Mouse (Mus musculus) lung, embryonic 16.5 days (tissue): Measurements from ENCODE around the gene Nsl1. TPM values are rescaled to one million over a fixed set of nuclear protein-coding genes. Genes with fewer than 3 reads are reported as not detected.

Source experiments
- ATAC-seq: fragments of 200-750 bp; cut with Nextera tagmentation; 2 replicates; pipeline ENCODE4 v1.8.0; 2017; ENCODE audit warnings: low read depth, mild to moderate bottlenecking, moderate library complexity
- H3K27ac ChIP-seq: fragments of 300-500 bp; sonication (generic); 2 replicates; pipeline ENCODE4 v1.5.1; 2014; ENCODE audit warnings: mild to moderate bottlenecking, control low read depth, low read length
- H3K27me3 ChIP-seq: fragments of 300-500 bp; sonication (generic); 2 replicates; pipeline ENCODE4 v1.6.1; 2014; ENCODE audit warnings: low read depth, low read length, mixed read lengths; ENCODE audit not compliant: control insufficient read depth, insufficient read depth
- H3K36me3 ChIP-seq: fragments of 300-500 bp; sonication (generic); 2 replicates; pipeline ENCODE4 v1.6.1; 2014; ENCODE audit warnings: low read length; ENCODE audit not compliant: control insufficient read depth, insufficient read depth
- H3K4me1 ChIP-seq: fragments of 300-500 bp; sonication (generic); replicated peaks from 2 replicates; pipeline ENCODE4 v1.6.1; 2014; ENCODE audit warnings: low read length, mixed read lengths; ENCODE audit not compliant: control insufficient read depth, insufficient read depth
- H3K4me2 ChIP-seq: fragments of 300-500 bp; sonication (generic); 2 replicates; pipeline ENCODE4 v1.6.1; 2014; ENCODE audit warnings: low read depth, low read length, control low read depth
- H3K4me3 ChIP-seq: fragments of 300-500 bp; sonication (generic); 2 replicates; pipeline ENCODE4 v1.5.1; 2014; ENCODE audit warnings: mild to moderate bottlenecking, low read length, control low read depth
- H3K9ac ChIP-seq: fragments of 300-500 bp; sonication (generic); 2 replicates; pipeline ENCODE4 v1.6.1; 2014; ENCODE audit warnings: low read length, control low read depth
- H3K9me3 ChIP-seq: fragments of 300-500 bp; sonication (generic); 2 replicates; pipeline ENCODE4 v1.6.1; 2016; ENCODE audit warnings: low read length; ENCODE audit not compliant: control insufficient read depth
- WGBS: fragments of 180-500 bp; shearing (Covaris S2); extraction: QIAGEN DNeasy Blood & Tissue Kit; methylation state at CpG from one replicate; pipeline ENCODE4 v1.1.7; 2014; 5-methylcytosine and 5-hydroxymethylcytosine counted together
- polyA plus RNA-seq: library from polyadenylated mRNA; unstranded; fragments of >200 nt; fragmentation: Nextera tagmentation; extraction: Ambion mirVana; gene quantifications from 2 replicates; pipeline ENCODE4 v1.2.1, GENCODE M21; 2015

The Nsl1 gene
- polyA plus RNA-seq, 1 experiment from 2014 or later, result 23.9 TPM

DNA sequence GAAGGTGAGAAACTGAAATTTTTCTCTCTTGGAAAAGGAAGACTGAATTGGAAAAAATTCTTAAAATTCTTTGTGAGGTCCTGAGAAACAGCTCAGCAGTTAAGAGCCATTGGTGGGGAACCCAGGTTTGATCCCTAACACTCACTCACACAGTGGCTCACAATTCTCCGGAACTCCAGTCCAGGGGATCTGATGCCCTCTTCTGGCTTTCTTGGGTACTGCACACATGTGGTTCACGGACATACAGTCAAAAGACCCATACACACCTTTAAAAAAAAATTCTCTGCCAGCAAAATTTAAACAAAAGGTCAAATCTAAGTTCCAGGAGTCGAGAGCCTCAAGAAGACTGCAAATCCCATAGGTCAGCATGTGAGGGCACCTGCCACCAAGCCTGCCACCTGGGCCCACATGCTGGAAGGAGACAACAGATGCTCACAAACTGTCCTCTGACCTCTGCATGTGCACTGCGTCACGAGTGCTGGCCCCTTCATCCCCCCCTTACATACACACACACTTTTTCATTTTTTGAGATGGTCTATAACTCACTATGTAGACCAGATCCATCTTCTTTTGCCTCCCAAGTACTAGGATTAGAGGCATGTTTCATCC is 22.2 kb downstream of the Nsl1 start:
- 64% methylated on average over 5 of the region's 5 CpGs for WGBS
- no peak overlapping the region for H3K4me3 ChIP-seq
- no peak overlapping the region for H3K9ac ChIP-seq
- no peaks in the 10 kb centered on the region for H3K27me3 ChIP-seq
- no peak overlapping the region for H3K27ac ChIP-seq
- no peak for ATAC-seq
- H3K4me2 ChIP-seq, result no peak overlapping the region
- peaks cover 16% of the 10 kb centered on the region; the same call in 1 of the 2 replicates for H3K36me3 ChIP-seq
- no peaks in the 10 kb centered on the region for H3K4me1 ChIP-seq
- no peaks in the 10 kb centered on the region for H3K9me3 ChIP-seq

DNA sequence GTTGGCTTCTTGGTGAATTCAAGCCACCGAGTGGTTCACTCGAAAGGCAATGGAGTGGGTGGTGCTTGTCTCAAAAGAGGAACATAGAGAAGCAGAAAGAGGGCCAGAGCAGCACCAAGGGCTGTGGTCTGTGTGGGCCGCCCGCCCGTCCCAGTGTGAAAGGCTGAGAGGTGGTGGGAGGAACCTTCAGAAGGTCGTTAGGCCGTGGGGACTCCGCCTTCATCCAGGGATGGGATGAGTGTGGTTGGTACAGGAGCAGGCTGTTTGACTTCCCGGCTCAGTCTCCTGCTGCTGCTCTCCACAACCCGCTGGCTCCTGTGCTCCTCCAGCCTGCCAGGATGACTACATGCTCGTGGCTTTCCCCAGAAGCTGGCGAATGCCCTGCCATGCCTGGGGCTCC is 22.8 kb downstream of the Nsl1 start:
- ATAC-seq, result no peak
- Histone ChIP-seq H3K4me1 (no peaks in the 10 kb centered on the region), H3K27me3 (no peaks in the 10 kb centered on the region), H3K9ac (0 out of 2 replicates have a peak overlapping the region, but pooled peaks have one; percentile 11), H3K36me3 (peaks cover 10% of the 10 kb centered on the region; the same call in 1 of the 2 replicates), H3K27ac (no peak overlapping the region), H3K4me3 (no peak overlapping the region), H3K4me2 (no peak overlapping the region), H3K9me3 (no peaks in the 10 kb centered on the region)
- 75% methylated on average over 12 of the region's 12 CpGs for WGBS

GRCm38 (mm10) chr1:191086304-191086878 is 23.6 kb downstream of the Nsl1 start:
- ATAC-seq, result 0 out of 2 replicates have a peak, but pooled peaks have one; percentile 4
- H3K27ac ChIP-seq, result peak overlapping the region; percentile 37; the same call in 1 of the 2 replicates

DNA sequence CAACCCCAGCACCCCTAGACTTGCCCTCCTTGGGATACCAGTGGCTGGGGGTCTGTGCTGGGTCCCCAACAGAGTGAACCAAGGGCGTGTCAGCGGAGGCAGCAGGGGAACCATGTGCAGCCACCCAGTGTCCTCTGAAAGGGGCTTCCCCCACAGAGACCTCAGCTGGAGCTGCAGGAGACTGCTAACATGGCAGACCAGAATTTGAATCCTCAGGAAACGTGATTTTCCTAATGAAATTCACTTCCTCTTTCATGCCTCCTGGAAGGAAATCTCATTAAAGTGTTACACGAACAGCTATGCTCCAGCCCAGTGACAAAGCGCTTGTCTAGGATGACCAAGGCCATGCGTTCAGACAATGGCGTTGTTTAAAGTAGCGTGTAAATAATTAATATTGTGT is 24.1 kb downstream of the Nsl1 start:
- Histone ChIP-seq H3K4me2 (no peak overlapping the region), H3K9ac (no peak overlapping the region), H3K4me3 (no peak overlapping the region), H3K4me1 (no peaks in the 10 kb centered on the region), H3K36me3 (peaks cover 7% of the 10 kb centered on the region; the same call in 1 of the 2 replicates), H3K27me3 (no peaks in the 10 kb centered on the region), H3K27ac (peak overlapping the region; percentile 37; the same call in 1 of the 2 replicates), H3K9me3 (no peaks in the 10 kb centered on the region)
- ATAC-seq, result peak; percentile 46; the same call in 1 of the 2 replicates
- WGBS, result 69% methylated on average over 8 of the region's 8 CpGs

More at GRCm38 (mm10) chr1:191086304-191086878, 23.6 kb downstream of the Nsl1 start:
- 69% methylated on average over 7 of the region's 7 CpGs for WGBS
- Histone ChIP-seq H3K4me3 (no peak overlapping the region), H3K9me3 (no peaks in the 10 kb centered on the region), H3K4me2 (no peak overlapping the region), H3K36me3 (peaks cover 8% of the 10 kb centered on the region; the same call in 1 of the 2 replicates), H3K27me3 (no peaks in the 10 kb centered on the region), H3K4me1 (no peaks in the 10 kb centered on the region), H3K9ac (no peak overlapping the region)

GRCm38 (mm10) chr1:191087955-191088354 is 25.1 kb downstream of the Nsl1 start:
- Histone ChIP-seq H3K4me3 (no peak overlapping the region), H3K9me3 (no peaks in the 10 kb centered on the region), H3K27ac (peak overlapping the region; percentile 24; the same call in 1 of the 2 replicates), H3K36me3 (no peaks in the 10 kb centered on the region; the same call in 1 of the 2 replicates), H3K4me2 (no peak overlapping the region), H3K9ac (no peak overlapping the region), H3K27me3 (no peaks in the 10 kb centered on the region), H3K4me1 (peaks cover 6% of the 10 kb centered on the region)
- WGBS, result 65% methylated on average over 5 of the region's 5 CpGs
- no peak for ATAC-seq

DNA sequence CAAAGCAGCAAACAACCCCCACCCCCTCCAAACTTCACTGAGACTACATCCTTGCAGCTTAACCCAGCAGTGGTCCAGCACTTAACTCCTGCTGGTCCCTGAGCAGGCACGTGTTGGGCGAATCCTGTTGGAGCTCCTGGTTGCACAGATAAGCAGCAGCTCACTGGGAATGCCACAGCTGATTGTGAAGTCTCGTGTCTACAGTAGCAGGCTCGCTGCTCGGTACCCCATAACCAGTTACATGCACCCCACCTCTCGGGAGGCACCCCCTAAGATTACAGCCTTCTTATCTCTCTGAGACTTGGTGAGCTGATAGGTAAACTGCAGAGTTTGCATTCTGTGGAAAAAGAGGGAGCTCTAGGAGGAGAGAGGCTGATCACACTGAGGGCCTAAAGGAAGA is 26.5 kb downstream of the Nsl1 start:
- Histone ChIP-seq H3K27ac (no peak overlapping the region), H3K4me1 (peaks cover 11% of the 10 kb centered on the region), H3K9ac (no peak overlapping the region), H3K4me3 (no peak overlapping the region), H3K27me3 (no peaks in the 10 kb centered on the region), H3K36me3 (no peaks in the 10 kb centered on the region; the same call in 1 of the 2 replicates), H3K4me2 (no peak overlapping the region), H3K9me3 (no peaks in the 10 kb centered on the region)
- ATAC-seq, result no peak
- WGBS, result 44% methylated on average over 6 of the region's 6 CpGs

DNA sequence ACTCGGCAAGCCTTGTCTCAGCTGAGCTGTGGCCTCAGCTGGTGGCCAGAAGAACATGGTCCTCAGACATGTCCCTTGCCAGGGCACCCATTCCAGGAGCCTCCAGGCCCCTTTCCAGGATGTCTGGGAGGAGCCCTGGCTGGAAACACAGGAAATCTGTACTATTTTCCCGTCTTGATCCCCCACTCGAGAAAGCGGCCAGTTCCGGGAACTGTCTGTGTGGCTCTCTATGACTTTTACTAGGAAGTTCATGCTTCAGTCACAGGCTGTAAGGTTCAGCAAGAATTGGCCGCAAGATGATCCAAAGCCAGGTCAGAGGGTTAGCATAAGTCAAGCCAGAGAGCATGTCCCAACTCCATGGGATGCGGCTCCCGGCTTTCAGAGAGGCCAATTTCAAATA is 29.2 kb downstream of the Nsl1 start:
- H3K9ac ChIP-seq, result no peak overlapping the region
- H3K27me3 ChIP-seq, result no peaks in the 10 kb centered on the region; the same call in 1 of the 2 replicates
- 67% methylated on average over 8 of the region's 8 CpGs for WGBS
- H3K4me1 ChIP-seq, result peaks cover 11% of the 10 kb centered on the region
- no peak overlapping the region for H3K4me2 ChIP-seq
- no peaks in the 10 kb centered on the region for H3K36me3 ChIP-seq
- peak overlapping the region; percentile 18 for H3K27ac ChIP-seq
- no peak overlapping the region for H3K4me3 ChIP-seq
- ATAC-seq, result no peak
- no peaks in the 10 kb centered on the region for H3K9me3 ChIP-seq

DNA sequence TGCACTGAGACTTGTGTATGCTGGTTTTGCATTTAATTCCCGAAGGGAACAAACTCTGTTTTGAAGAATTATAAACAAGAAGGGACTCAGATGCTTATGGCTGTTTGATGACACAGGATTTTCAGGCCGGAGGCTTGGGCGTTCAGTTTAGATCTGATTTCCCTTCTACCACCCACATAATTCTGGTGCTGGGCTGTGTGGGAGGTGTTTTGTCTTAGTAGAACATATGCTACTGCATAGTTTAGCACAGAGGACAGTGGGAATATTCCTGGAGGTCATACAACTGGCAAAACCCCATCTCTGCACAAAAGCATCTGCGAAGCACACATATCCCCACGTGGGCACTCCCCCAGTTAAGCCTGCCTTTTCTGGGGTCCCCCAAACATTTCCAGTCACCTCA is 30.8 kb downstream of the Nsl1 start:
- Histone ChIP-seq H3K4me3 (no peak overlapping the region), H3K4me1 (peaks cover 20% of the 10 kb centered on the region), H3K9ac (no peak overlapping the region), H3K4me2 (no peak overlapping the region), H3K27me3 (no peaks in the 10 kb centered on the region; the same call in 1 of the 2 replicates), H3K27ac (peak overlapping the region; percentile 57), H3K36me3 (no peaks in the 10 kb centered on the region), H3K9me3 (no peaks in the 10 kb centered on the region)
- ATAC-seq, result no peak
- WGBS, result 42% methylated on average over 5 of the region's 5 CpGs

GRCm38 (mm10) chr1:191095019-191095418 is 32.2 kb downstream of the Nsl1 start:
- Histone ChIP-seq H3K4me3 (no peak overlapping the region), H3K4me1 (peaks cover 22% of the 10 kb centered on the region), H3K4me2 (no peak overlapping the region), H3K27me3 (peaks cover 7% of the 10 kb centered on the region; the same call in 1 of the 2 replicates), H3K36me3 (no peaks in the 10 kb centered on the region), H3K9me3 (no peaks in the 10 kb centered on the region), H3K27ac (no peak overlapping the region), H3K9ac (no peak overlapping the region)
- 65% methylated on average over 9 of the region's 9 CpGs for WGBS
- ATAC-seq, result no peak
